In genomic region chr19:18687556-18687955, GRCm38 (mm10) we compare ENCODE assay signal across 7 mouse cellular contexts. TPM values are rescaled to one million over a fixed set of nuclear protein-coding genes. Genes with fewer than 3 reads are reported as not detected.
A peak's percentile ranks its signal among the peaks of the same experiment; 100 is the strongest.
DNase-seq lines count a peak whose midpoint lies in the region; ATAC-seq lines count a peak whose summit lies in the region.

No protein-coding gene starts in this region.

- peak; percentile 54 for DNase-seq in limb, embryonic 11.5 days (ENCODE audit: low spot score)
- no peak for DNase-seq in limb, embryonic 10.5 days (ENCODE audit: low spot score)
- peak; percentile 49 for DNase-seq in MEL-GATA-1-ER (ENCODE audit: extremely low read depth, low read depth)
- DNase-seq in cerebellum, adult 9-10 months, result peak; percentile 65
- peak; percentile 21 to 31 for DNase-seq in heart, postnatal 36 days
- DNase-seq in lung, postnatal 25 days (ENCODE audit: low spot score), result peak; percentile 58
- DNase-seq in ovary, postnatal 14 days (ENCODE audit: low spot score), result no peak

- no peak for ATAC-seq in limb, embryonic 11.5 days (ENCODE audit: insufficient number of reproducible peaks, low FRiP score, low TSS enrichment, low read depth)

- intact Hi-C loops in heart, postnatal 36 days (cut with DNase I), result no loop called here

- WGBS in limb, embryonic 11.5 days, result 76% methylated on average over 3 of the region's 3 CpGs
- 74% methylated on average over 3 of the region's 3 CpGs for WGBS in limb, embryonic 10.5 days

- no peaks in the 10 kb centered on the region for H3K27me3 ChIP-seq in limb, embryonic 11.5 days (ENCODE audit: control insufficient read depth, insufficient read depth, low read length)
- H3K27me3 ChIP-seq in limb, embryonic 10.5 days (ENCODE audit: low read depth, poor library complexity, severe bottlenecking), result no peaks in the 10 kb centered on the region

- no peak overlapping the region for H3K9ac ChIP-seq in limb, embryonic 11.5 days (ENCODE audit: low read length)

- no peaks in the 10 kb centered on the region for H3K9me3 ChIP-seq in limb, embryonic 11.5 days (ENCODE audit: control insufficient read depth, low read length)
- no peaks in the 10 kb centered on the region for H3K9me3 ChIP-seq in limb, embryonic 10.5 days (replicated peaks)

- no peaks in the 10 kb centered on the region for H3K36me3 ChIP-seq in limb, embryonic 11.5 days (ENCODE audit: control insufficient read depth, insufficient read depth, low read length)
- H3K36me3 ChIP-seq in limb, embryonic 10.5 days, result peaks cover 25% of the 10 kb centered on the region; the same call in 1 of the 2 replicates

- no peak overlapping the region for H3K27ac ChIP-seq in limb, embryonic 11.5 days (replicated peaks; ENCODE audit: low read depth, low read length)
- no peak overlapping the region for H3K27ac ChIP-seq in limb, embryonic 10.5 days

- H3K4me2 ChIP-seq in limb, embryonic 11.5 days (ENCODE audit: low read depth, severe bottlenecking), result no peak overlapping the region

- no peak overlapping the region for H3K4me3 ChIP-seq in limb, embryonic 11.5 days (ENCODE audit: low read depth, low read length)
- no peak overlapping the region for H3K4me3 ChIP-seq in limb, embryonic 10.5 days

- H3K4me1 ChIP-seq in limb, embryonic 11.5 days (ENCODE audit: control insufficient read depth, insufficient read depth, low read length), result no peaks in the 10 kb centered on the region
- no peaks in the 10 kb centered on the region for H3K4me1 ChIP-seq in limb, embryonic 10.5 days

RNA-seq across cellular contexts. Expression of gene Carnmt1, which starts 17.0 kb away (rescaled TPM):
- 36.6 and 42.1 TPM in 2 replicates for polyA plus RNA-seq in limb, embryonic 11.5 days (2014; fragmentation: Nextera tagmentation; extraction: Ambion mirVana)
- 30.4 and 33.3 TPM in 2 replicates for polyA plus RNA-seq in limb, embryonic 10.5 days (2016; fragmentation: Nextera tagmentation; extraction: Ambion mirVana)
- 10 to 100 TPM; 32.2 to 35.5 TPM for total RNA-seq in heart, postnatal 36 days (2021)

RNA-seq across cellular contexts. Expression of gene D030056L22Rik, which starts 25.4 kb away (rescaled TPM):
- 38.5 and 38.7 TPM in 2 replicates for polyA plus RNA-seq in limb, embryonic 11.5 days (2014; fragmentation: Nextera tagmentation; extraction: Ambion mirVana)
- polyA plus RNA-seq in limb, embryonic 10.5 days (2016; fragmentation: Nextera tagmentation; extraction: Ambion mirVana), result 26.7 and 26.8 TPM in 2 replicates
- total RNA-seq in heart, postnatal 36 days (2021), result 10 to 100 TPM in 1 of 2 experiments, 1 to 10 TPM in 1; 8.6 to 11.1 TPM

RNA-seq across cellular contexts. Expression of gene Nmrk1, which starts 55.8 kb away (rescaled TPM):
- 8.5 and 8.8 TPM in 2 replicates for polyA plus RNA-seq in limb, embryonic 11.5 days (2014; fragmentation: Nextera tagmentation; extraction: Ambion mirVana)
- polyA plus RNA-seq in limb, embryonic 10.5 days (2016; fragmentation: Nextera tagmentation; extraction: Ambion mirVana), result 6.5 and 9.0 TPM in 2 replicates
- 1 to 10 TPM; 2.6 to 3.0 TPM for total RNA-seq in heart, postnatal 36 days (2021)

RNA-seq across cellular contexts. Expression of gene Ostf1, which starts 55.9 kb away (rescaled TPM):
- polyA plus RNA-seq in limb, embryonic 11.5 days (2014; fragmentation: Nextera tagmentation; extraction: Ambion mirVana), result 31.9 and 34.5 TPM in 2 replicates
- polyA plus RNA-seq in limb, embryonic 10.5 days (2016; fragmentation: Nextera tagmentation; extraction: Ambion mirVana), result 31.9 and 32.0 TPM in 2 replicates
- total RNA-seq in heart, postnatal 36 days (2021), result 10 to 100 TPM; 37.8 to 42.5 TPM

Comparison
In these comparisons a context has a peak if more than half of its experiments do, and no peak if none do; other contexts are left out.
1. DNase-seq: peak in limb, embryonic 11.5 days (single experiment), MEL-GATA-1-ER (single experiment), cerebellum, adult 9-10 months (single experiment), heart, postnatal 36 days (2 of 2) and lung, postnatal 25 days (single experiment); none in limb, embryonic 10.5 days (single experiment) and ovary, postnatal 14 days (single experiment).